ENCODE assay signal across 26 mouse cellular contexts in the genomic region with DNA sequence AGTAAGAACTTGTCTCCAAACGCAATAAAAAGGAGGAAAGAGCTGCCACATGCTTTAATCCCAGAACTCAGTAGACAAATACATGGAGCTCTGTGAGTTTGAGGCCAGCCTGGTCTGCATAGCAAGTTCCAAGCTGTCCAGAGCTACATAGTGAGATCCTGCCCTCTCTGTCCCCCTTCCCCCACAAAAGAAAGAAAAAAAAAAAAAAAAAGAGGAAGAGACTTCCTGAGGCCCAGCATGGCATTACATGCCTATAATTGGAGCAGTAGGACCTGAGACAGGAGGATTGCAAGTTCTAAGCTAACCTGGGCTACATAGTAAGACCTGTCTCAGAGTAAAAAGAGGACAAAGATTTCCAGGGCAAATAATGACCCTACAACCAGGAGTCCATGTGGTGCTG. TPM values are rescaled to one million over a fixed set of nuclear protein-coding genes. Genes with fewer than 3 reads are reported as not detected.
DNase-seq lines count a peak whose midpoint lies in the region; ATAC-seq and TF ChIP-seq lines count a peak whose summit lies in the region.
"Had no signal": no experiment of that assay in that cellular context is flagged by ENCODE, and none has a peak within 500 bp of the region (broad histone marks: within the 10 kb centered on the region; RNA-seq: fewer than 3 reads in every experiment).

No protein-coding gene starts in this region.

- H3K79me2 ChIP-seq in CH12.LX (replicated peaks; ENCODE audit: control insufficient read depth, extremely low read depth, insufficient read depth, poor library complexity, severe bottlenecking) (no peaks in the 10 kb centered on the region), MEL (ENCODE audit: control insufficient read depth, insufficient read depth, low read length, poor library complexity) (no peaks in the 10 kb centered on the region)

- no peak overlapping the region for H3K4me3 ChIP-seq in liver, embryonic 12.5 days
- H3K4me3 ChIP-seq in liver, postnatal 0 days (ENCODE audit: low read depth, low read length), result no peak overlapping the region
- no peak overlapping the region for H3K4me3 ChIP-seq in CH12.LX (replicated peaks in 1 of 3; ENCODE audit: low read depth in 2 of 3, low read length in 2 of 3, poor library complexity in 1 of 3)
- H3K4me3 ChIP-seq in MEL (ENCODE audit: control insufficient read depth in 1 of 2, insufficient read depth in 1 of 2, low read depth in 2 of 2, low read length in 2 of 2), result no peak overlapping the region

- 71% methylated on average over 1 of the region's 1 CpGs for WGBS in liver, embryonic 12.5 days (ENCODE audit: insufficient replicate concordance)
- 88% methylated on average over 1 of the region's 1 CpGs for WGBS in liver, postnatal 0 days (ENCODE audit: insufficient replicate concordance)

- no peak for TF ChIP-seq POLR2A in CH12.LX (IDR thresholded peaks at IDR 0.05; ENCODE audit: low read depth, low read length)
- TF ChIP-seq POLR2A in MEL (IDR thresholded peaks at IDR 0.05; ENCODE audit: control insufficient read depth in 1 of 2, insufficient read depth in 1 of 2, low read depth in 1 of 2, low read length in 2 of 2, poor library complexity in 1 of 2), result no peak

- dilution Hi-C loops in CH12.LX (cut with MboI; ENCODE audit: extremely low pct_ligation_motif_present, extremely low pct_unique_long_range_greater_than_20kb, low sequenced_read_pairs), result no loop called here

- no peaks in the 10 kb centered on the region for H3K27me3 ChIP-seq in liver, embryonic 12.5 days (replicated peaks)
- H3K27me3 ChIP-seq in liver, postnatal 0 days (ENCODE audit: insufficient read depth, low read length), result no peaks in the 10 kb centered on the region
- H3K27me3 ChIP-seq in CH12.LX (replicated peaks), result no peaks in the 10 kb centered on the region
- no peaks in the 10 kb centered on the region for H3K27me3 ChIP-seq in MEL (ENCODE audit: control insufficient read depth in 1 of 2, insufficient read depth in 2 of 2, low read length in 2 of 2)
- H3K27me3 ChIP-seq: Patski had no signal

- no peaks in the 10 kb centered on the region for H3K9me3 ChIP-seq in liver, embryonic 12.5 days (replicated peaks)
- no peaks in the 10 kb centered on the region for H3K9me3 ChIP-seq in liver, postnatal 0 days (ENCODE audit: low read length)
- H3K9me3 ChIP-seq in CH12.LX (replicated peaks; ENCODE audit: low read length), result no peaks in the 10 kb centered on the region
- no peaks in the 10 kb centered on the region for H3K9me3 ChIP-seq in MEL (replicated peaks; ENCODE audit: insufficient read depth, low read length)
- H3K9me3 ChIP-seq: G1E had no signal

- ATAC-seq in liver, embryonic 12.5 days, result no peak
- no peak for ATAC-seq in liver, postnatal 0 days
- ATAC-seq: activated CD4-positive, CD25-positive, alpha-beta regulatory T cell, adult 4 months; CD4-positive, CD25-positive, alpha-beta regulatory T cell, adult 4 months; Patski had no signal

- TF ChIP-seq EP300 in liver, postnatal 0 days (IDR thresholded peaks at IDR 0.05; ENCODE audit: low read depth), result no peak
- TF ChIP-seq EP300 in CH12.LX (IDR thresholded peaks at IDR 0.05; ENCODE audit: low read length), result no peak
- TF ChIP-seq EP300 in MEL (IDR thresholded peaks at IDR 0.05; ENCODE audit: low read depth in 1 of 2, low read length in 2 of 2), result no peak

- TF ChIP-seq RAD21 in CH12.LX (IDR thresholded peaks at IDR 0.05; ENCODE audit: low read depth, low read length) (no peak), MEL (IDR thresholded peaks at IDR 0.05; ENCODE audit: low read depth, low read length) (no peak)

- H3K9ac ChIP-seq in liver, embryonic 12.5 days, result no peak overlapping the region
- H3K9ac ChIP-seq in liver, postnatal 0 days (replicated peaks), result no peak overlapping the region
- H3K9ac ChIP-seq in CH12.LX (ENCODE audit: insufficient read depth, low read depth) (no peak overlapping the region), MEL (ENCODE audit: control insufficient read depth, low read depth, low read length, poor library complexity, severe bottlenecking) (no peak overlapping the region)

- no peak for DNase-seq in liver, postnatal 0 days
- peak; percentile 11 for DNase-seq in 416B (ENCODE audit: low read depth)
- DNase-seq in CH12.LX (ENCODE audit: extremely low read depth), result no peak
- peak; percentile 46 for DNase-seq in MEL (ENCODE audit: low read depth, low spot score)
- no peak for DNase-seq in left cerebral cortex, adult 8-10 months (ENCODE audit: low spot score in 2 of 2)
- DNase-seq in frontal cortex, postnatal 10 days (ENCODE audit: low spot score in 2 of 2), result no peak
- no peak for DNase-seq in kidney, postnatal 25 days
- DNase-seq: adrenal gland, adult 8-10 months; adrenal gland, postnatal 10 days; adrenal gland, postnatal 14 days; adrenal gland, postnatal 25 days; adrenal gland, postnatal 36 days; B cell, adult 2 months; cerebellum, adult 11 months; cerebellum, adult 11-12 months; cerebellum, adult 18-20 months; cerebellum, adult 2 months; cerebellum, adult 8-10 months had no signal

- H3K36me3 ChIP-seq in liver, embryonic 12.5 days, result peaks cover 97% of the 10 kb centered on the region
- peaks cover 32% of the 10 kb centered on the region for H3K36me3 ChIP-seq in liver, postnatal 0 days (replicated peaks; ENCODE audit: insufficient read depth, low read length)
- peaks cover 55 to 95% of the 10 kb centered on the region in 2 experiments for H3K36me3 ChIP-seq in CH12.LX (replicated peaks in 1 of 2; ENCODE audit: control insufficient read depth in 1 of 2, insufficient read depth in 1 of 2, low read length in 1 of 2)
- H3K36me3 ChIP-seq in MEL (ENCODE audit: control insufficient read depth in 1 of 2, insufficient read depth in 2 of 2, low read length in 2 of 2), result peaks cover 2 to 13% of the 10 kb centered on the region in 2 experiments; a peak in 3 of 4 replicates

- H3K4me1 ChIP-seq in liver, embryonic 12.5 days, result peaks cover 19% of the 10 kb centered on the region
- no peaks in the 10 kb centered on the region for H3K4me1 ChIP-seq in liver, postnatal 0 days (ENCODE audit: insufficient read depth)
- H3K4me1 ChIP-seq in CH12.LX (ENCODE audit: control insufficient read depth in 1 of 2, insufficient read depth in 2 of 2) (peaks cover 0 to 5% of the 10 kb centered on the region in 2 experiments; a peak in 2 of 4 replicates), MEL (ENCODE audit: control insufficient read depth in 1 of 2, insufficient read depth in 2 of 2, low read length in 2 of 2) (no peaks in the 10 kb centered on the region; a peak in 1 of 4 replicates)

- H3K4me2 ChIP-seq in liver, embryonic 12.5 days, result no peak overlapping the region
- no peak overlapping the region for H3K4me2 ChIP-seq in liver, postnatal 0 days (ENCODE audit: low read depth, low read length)
- H3K4me2 ChIP-seq in CH12.LX (ENCODE audit: insufficient read depth, low read depth, poor library complexity, severe bottlenecking), result no peak overlapping the region

- peak overlapping the region; percentile 32; the same call in 1 of the 2 replicates for H3K27ac ChIP-seq in liver, embryonic 12.5 days
- no peak overlapping the region for H3K27ac ChIP-seq in liver, postnatal 0 days (ENCODE audit: low read depth)
- no peak overlapping the region for H3K27ac ChIP-seq in CH12.LX (ENCODE audit: insufficient read depth, low read depth)
- no peak overlapping the region for H3K27ac ChIP-seq in MEL (ENCODE audit: control insufficient read depth, low read depth, low read length)

- in situ Hi-C loops in CH12.LX (cut with MboI; ENCODE audit: low pct_ligation_motif_present, low pct_unique_long_range_greater_than_20kb, low sequenced_read_pairs), result no loop called here

- TF ChIP-seq CTCF in liver, postnatal 0 days (IDR thresholded peaks at IDR 0.05; ENCODE audit: low read depth), result no peak
- no peak for TF ChIP-seq CTCF in CH12.LX (conservative IDR thresholded peaks at IDR 0.05 in 1 of 2, IDR thresholded peaks at IDR 0.05 in 1 of 2; ENCODE audit: low read depth in 2 of 2, low read length in 2 of 2)
- TF ChIP-seq CTCF in MEL (IDR thresholded peaks at IDR 0.05 in 2 of 3, conservative IDR thresholded peaks at IDR 0.05 in 1 of 3; ENCODE audit: control insufficient read depth in 1 of 3, insufficient read depth in 1 of 3, low read depth in 2 of 3, low read length in 3 of 3, poor library complexity in 1 of 3, severe bottlenecking in 1 of 3), result no peak

RNA-seq across cellular contexts. Expression of a gene that starts 26.2 kb away (rescaled TPM):
- polyA plus RNA-seq in liver, embryonic 12.5 days (2016; fragmentation: Nextera tagmentation; extraction: Ambion mirVana), result 1.3 and 1.4 TPM in 2 replicates
- 0.43 and 0.52 TPM in 2 replicates for polyA plus RNA-seq in liver, postnatal 0 days (2015; fragmentation: Nextera tagmentation; extraction: Ambion mirVana)
- total RNA-seq in CH12.LX (2012; rRNA removed) (0.04 and 0.21 TPM in 2 replicates), CH12.LX (2014; rRNA removed) (not detected in 2 replicates), MEL (2012; rRNA removed) (not detected in 2 replicates)
- polyA plus RNA-seq in CH12.LX (2012; ENCODE audit: insufficient read length, low read depth) (0.46 and 0.79 TPM in 2 replicates), MEL (2012; ENCODE audit: insufficient read depth in 1 of 2, insufficient read length in 2 of 2, low read depth in 1 of 2, low replicate concordance in 2 of 2, missing spikeins in 1 of 2) (under 1 TPM in 1 of 2 experiments, not detected in 1; 0.33 TPM)
- total RNA-seq in left cerebral cortex, adult 8-10 months (2022), result 1 to 10 TPM; 1.4 to 3.0 (median 1.6) TPM
- polyA plus RNA-seq: activated CD4-positive, CD25-positive, alpha-beta regulatory T cell, adult 4 months; G1E had no signal

RNA-seq across cellular contexts. Expression of a gene that starts 50.4 kb away (rescaled TPM):
- polyA plus RNA-seq in liver, embryonic 12.5 days (2016; fragmentation: Nextera tagmentation; extraction: Ambion mirVana), result 55.2 and 55.3 TPM in 2 replicates
- polyA plus RNA-seq in liver, postnatal 0 days (2015; fragmentation: Nextera tagmentation; extraction: Ambion mirVana), result 18.4 and 18.5 TPM in 2 replicates
- 49.9 and 62.2 TPM in 2 replicates for total RNA-seq in CH12.LX (2012; rRNA removed)
- 88.7 and 96.2 TPM in 2 replicates for total RNA-seq in CH12.LX (2014; rRNA removed)
- 83.3 and 84.9 TPM in 2 replicates for polyA plus RNA-seq in CH12.LX (2012; ENCODE audit: insufficient read length, low read depth)
- total RNA-seq in MEL (2012; rRNA removed), result 75.4 and 79.3 TPM in 2 replicates
- 10 to 100 TPM in 1 of 2 experiments, not detected in 1; 77.5 TPM for polyA plus RNA-seq in MEL (2012; ENCODE audit: insufficient read depth in 1 of 2, insufficient read length in 2 of 2, low read depth in 1 of 2, low replicate concordance in 2 of 2, missing spikeins in 1 of 2)
- total RNA-seq in left cerebral cortex, adult 8-10 months (2022), result 10 to 100 TPM; 19.4 to 23.1 (median 22.5) TPM

RNA-seq across cellular contexts. Expression of a gene that starts 55.9 kb away (rescaled TPM):
- 6.4 and 7.1 TPM in 2 replicates for polyA plus RNA-seq in liver, embryonic 12.5 days (2016; fragmentation: Nextera tagmentation; extraction: Ambion mirVana)
- polyA plus RNA-seq in liver, postnatal 0 days (2015; fragmentation: Nextera tagmentation; extraction: Ambion mirVana), result 2.3 and 2.5 TPM in 2 replicates
- total RNA-seq in CH12.LX (2012; rRNA removed) (31.5 and 32.4 TPM in 2 replicates), CH12.LX (2014; rRNA removed) (49.7 and 51.1 TPM in 2 replicates), MEL (2012; rRNA removed) (12.1 and 13.6 TPM in 2 replicates)
- polyA plus RNA-seq in CH12.LX (2012; ENCODE audit: insufficient read length, low read depth) (32.9 and 36.3 TPM in 2 replicates), MEL (2012; ENCODE audit: insufficient read depth in 1 of 2, insufficient read length in 2 of 2, low read depth in 1 of 2, low replicate concordance in 2 of 2, missing spikeins in 1 of 2) (10 to 100 TPM in 1 of 2 experiments, not detected in 1; 22.6 TPM)
- 10 to 100 TPM; 14.1 to 18.8 (median 17.4) TPM for total RNA-seq in left cerebral cortex, adult 8-10 months (2022)

RNA-seq across cellular contexts. Expression of a gene that starts 56.9 kb away (rescaled TPM):
- polyA plus RNA-seq in liver, embryonic 12.5 days (2016; fragmentation: Nextera tagmentation; extraction: Ambion mirVana), result not detected in 2 replicates
- 0.33 TPM in 1 of 2 replicates, not detected in the other for polyA plus RNA-seq in liver, postnatal 0 days (2015; fragmentation: Nextera tagmentation; extraction: Ambion mirVana)
- total RNA-seq in CH12.LX (2012; rRNA removed), result 0.55 and 0.98 TPM in 2 replicates
- not detected in 2 replicates for total RNA-seq in CH12.LX (2014; rRNA removed)
- polyA plus RNA-seq in CH12.LX (2012; ENCODE audit: insufficient read length, low read depth), result not detected in 2 replicates
- total RNA-seq in MEL (2012; rRNA removed), result 0.31 and 0.62 TPM in 2 replicates
- polyA plus RNA-seq in MEL (2012; ENCODE audit: insufficient read depth in 1 of 2, insufficient read length in 2 of 2, low read depth in 1 of 2, low replicate concordance in 2 of 2, missing spikeins in 1 of 2), result 1 to 10 TPM in 1 of 2 experiments, not detected in 1; 1.3 TPM
- total RNA-seq in left cerebral cortex, adult 8-10 months (2022), result not detected
- total RNA-seq: adrenal gland, adult 18-20 months; adrenal gland, adult 2 months; adrenal gland, adult 8-10 months; adrenal gland, postnatal 10 days; adrenal gland, postnatal 14 days; adrenal gland, postnatal 25 days; adrenal gland, postnatal 36 days; adrenal gland, postnatal 4 days had no signal
- polyA plus RNA-seq: adrenal gland, adult 2 months had no signal

Comparison
In these comparisons a context has a peak if more than half of its experiments do, and no peak if none do; other contexts are left out.
1. DNase-seq: peak in 416B (single experiment) and MEL (single experiment); none in liver, postnatal 0 days (single experiment), CH12.LX (single experiment), left cerebral cortex, adult 8-10 months (0 of 2), frontal cortex, postnatal 10 days (0 of 2) and kidney, postnatal 25 days (0 of 2).